Mouse (Mus musculus): Measurements from ENCODE around the gene Cela1.
A peak's percentile ranks its signal among the peaks of the same experiment; 100 is the strongest.

Cela1 gene

GRCm38 (mm10) chr15:100635239-100635638 is 52.5 kb downstream of the Cela1 start:
- DNase-seq (ENCODE audit: low spot score): no peak

- DNase-seq (ENCODE audit: low spot score): no peak
Observed at GRCm38 (mm10) chr15:100633341-100633740, 54.4 kb downstream of the Cela1 start.

- no peak for DNase-seq (ENCODE audit: low spot score)
Observed at GRCm38 (mm10) chr15:100632323-100632722, 55.4 kb downstream of the Cela1 start.

GRCm38 (mm10) chr15:100631454-100632170 is 56.1 kb downstream of the Cela1 start:
- peak; percentile 23 for DNase-seq (ENCODE audit: low spot score)

GRCm38 (mm10) chr15:100630126-100630525 is 57.6 kb downstream of the Cela1 start:
- DNase-seq (ENCODE audit: low spot score): no peak

DNA sequence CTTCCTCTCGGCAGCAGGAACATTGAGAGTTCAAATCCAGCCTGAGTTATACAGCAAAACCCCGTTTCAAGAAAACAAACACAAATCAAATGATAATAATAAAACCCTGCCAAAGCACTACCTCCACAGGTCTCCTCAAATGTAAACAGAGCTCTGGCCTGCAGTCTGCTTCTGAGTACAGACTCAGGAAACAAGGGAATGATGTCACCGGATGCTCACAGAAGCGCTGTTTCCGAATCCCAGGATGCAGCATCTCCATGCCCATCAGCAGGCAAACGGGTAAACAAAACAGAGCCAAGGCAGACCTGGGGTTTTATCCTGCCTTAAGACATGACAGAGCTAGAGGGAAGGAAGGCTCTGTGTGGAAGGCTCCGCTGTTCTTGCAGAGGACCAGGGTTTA is 58.9 kb downstream of the Cela1 start:
- peak; percentile 68 for DNase-seq (ENCODE audit: low spot score)

DNA sequence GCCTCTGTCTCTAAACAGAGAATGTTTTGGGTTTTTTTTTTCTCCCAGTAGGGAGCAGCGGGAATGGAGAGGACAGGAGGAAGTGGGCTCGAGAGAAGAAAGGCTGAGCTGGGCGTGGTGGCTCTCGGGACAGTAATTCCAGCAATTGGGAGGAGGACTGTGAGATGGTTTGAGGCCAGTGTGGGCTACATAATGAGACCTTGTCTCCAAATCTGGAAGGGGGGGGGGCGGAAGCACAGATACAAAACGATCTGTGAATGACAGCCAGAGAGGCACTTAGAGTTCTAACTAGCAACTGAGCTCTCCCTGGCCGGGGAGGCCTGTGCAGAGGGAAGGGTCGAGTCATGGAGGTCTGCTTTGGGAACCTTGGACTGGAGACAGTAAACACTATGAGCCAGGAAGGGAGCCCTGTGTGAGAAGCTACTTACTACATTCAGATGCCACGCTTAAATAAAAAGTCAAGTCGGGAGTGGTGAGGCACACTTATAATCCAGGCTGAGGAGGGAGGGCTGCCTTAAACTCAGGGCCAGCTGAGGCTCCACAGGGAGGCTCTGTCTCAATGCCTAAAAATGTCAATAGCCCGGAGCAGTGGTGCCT is 59.8 kb downstream of the Cela1 start:
- DNase-seq (ENCODE audit: low spot score): no peak

DNA sequence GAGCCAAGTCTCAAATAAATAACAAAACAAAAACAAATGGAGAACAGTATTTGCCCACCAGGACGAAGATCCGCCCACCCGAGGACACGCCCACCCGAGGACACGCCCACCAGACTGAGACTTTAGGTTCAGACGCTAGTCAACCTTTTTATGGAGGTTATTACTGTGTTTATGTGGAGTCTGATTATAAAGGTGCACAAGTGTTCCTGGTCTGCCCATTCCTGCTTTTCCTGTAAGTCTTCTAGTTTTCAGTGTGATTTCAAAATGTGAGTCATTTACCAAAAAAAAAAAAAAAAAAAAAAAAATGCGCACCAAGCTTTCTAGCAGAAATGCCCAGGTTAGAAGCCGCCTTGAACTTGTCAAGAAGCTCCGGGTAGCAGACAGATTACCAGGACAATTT is 60.4 kb downstream of the Cela1 start:
- no peak for DNase-seq (ENCODE audit: low spot score)

GRCm38 (mm10) chr15:100624435-100624834 is 63.3 kb downstream of the Cela1 start:
- no peak for DNase-seq (ENCODE audit: low spot score)

Measured in lung, postnatal 25 days (tissue).